Mouse (Mus musculus): ENCODE results near the gene Ror2. TPM values are rescaled to one million over a fixed set of nuclear protein-coding genes. Genes with fewer than 3 reads are reported as not detected.

Ror2 gene
- polyA plus RNA-seq, 1 experiment = 0.67 TPM

- TF ChIP-seq POLR2A (IDR thresholded peaks at IDR 0.05; ENCODE audit: extremely low read depth, insufficient read depth, low read length) (no peak), CTCF (IDR thresholded peaks at IDR 0.05; ENCODE audit: extremely low read depth, insufficient read depth, low read length) (no peak)
- H3K4me1 ChIP-seq (ENCODE audit: control insufficient read depth, insufficient read depth, low read length) = no peaks in the 10 kb centered on the region
Observed at GRCm38 (mm10) chr13:53276381-53276780, 9.5 kb downstream of the Ror2 start.

GRCm38 (mm10) chr13:53275778-53276177 lies 10.1 kb downstream of the Ror2 start:
- Histone ChIP-seq H3K4me1 (ENCODE audit: control insufficient read depth, insufficient read depth, low read length) (no peaks in the 10 kb centered on the region), H3K4me3 (ENCODE audit: insufficient read depth, low read length) (no peak overlapping the region), H3K27ac (ENCODE audit: insufficient read depth, low read length) (no peak overlapping the region)
- no peak for TF ChIP-seq POLR2A (IDR thresholded peaks at IDR 0.05; ENCODE audit: extremely low read depth, insufficient read depth, low read length)
- TF ChIP-seq CTCF (IDR thresholded peaks at IDR 0.05; ENCODE audit: extremely low read depth, insufficient read depth, low read length) = no peak

More at GRCm38 (mm10) chr13:53276381-53276780, 9.5 kb downstream of the Ror2 start:
- Histone ChIP-seq H3K4me3 (ENCODE audit: insufficient read depth, low read length) (no peak overlapping the region), H3K27ac (ENCODE audit: insufficient read depth, low read length) (no peak overlapping the region)

GRCm38 (mm10) chr13:53274771-53275170 lies 11.2 kb downstream of the Ror2 start:
- no peak overlapping the region for H3K4me3 ChIP-seq (ENCODE audit: insufficient read depth, low read length)
- H3K4me1 ChIP-seq (ENCODE audit: control insufficient read depth, insufficient read depth, low read length) = no peaks in the 10 kb centered on the region; the same call in 1 of the 2 replicates
- no peak overlapping the region for H3K27ac ChIP-seq (ENCODE audit: insufficient read depth, low read length)
- no peak for TF ChIP-seq CTCF (IDR thresholded peaks at IDR 0.05; ENCODE audit: extremely low read depth, insufficient read depth, low read length)
- TF ChIP-seq POLR2A (IDR thresholded peaks at IDR 0.05; ENCODE audit: extremely low read depth, insufficient read depth, low read length) = no peak

GRCm38 (mm10) chr13:53271595-53271994 lies 14.3 kb downstream of the Ror2 start:
- no peak overlapping the region for H3K27ac ChIP-seq (ENCODE audit: insufficient read depth, low read length)
- no peak for TF ChIP-seq CTCF (IDR thresholded peaks at IDR 0.05; ENCODE audit: extremely low read depth, insufficient read depth, low read length)

GRCm38 (mm10) chr13:53270549-53270948 lies 15.4 kb downstream of the Ror2 start:
- no peak overlapping the region for H3K4me3 ChIP-seq (ENCODE audit: insufficient read depth, low read length)
- TF ChIP-seq POLR2A (IDR thresholded peaks at IDR 0.05; ENCODE audit: extremely low read depth, insufficient read depth, low read length) (no peak), CTCF (IDR thresholded peaks at IDR 0.05; ENCODE audit: extremely low read depth, insufficient read depth, low read length) (no peak)
- no peaks in the 10 kb centered on the region; the same call in 1 of the 2 replicates for H3K4me1 ChIP-seq (ENCODE audit: control insufficient read depth, insufficient read depth, low read length)
- H3K27ac ChIP-seq (ENCODE audit: insufficient read depth, low read length) = no peak overlapping the region

More at GRCm38 (mm10) chr13:53271595-53271994, 14.3 kb downstream of the Ror2 start:
- H3K4me1 ChIP-seq (ENCODE audit: control insufficient read depth, insufficient read depth, low read length) = no peaks in the 10 kb centered on the region; the same call in 1 of the 2 replicates
- no peak overlapping the region for H3K4me3 ChIP-seq (ENCODE audit: insufficient read depth, low read length)

GRCm38 (mm10) chr13:53268541-53268940 lies 17.4 kb downstream of the Ror2 start:
- H3K4me1 ChIP-seq (ENCODE audit: control insufficient read depth, insufficient read depth, low read length) = no peaks in the 10 kb centered on the region; the same call in 1 of the 2 replicates
- H3K27ac ChIP-seq (ENCODE audit: insufficient read depth, low read length) = no peak overlapping the region
- TF ChIP-seq POLR2A (IDR thresholded peaks at IDR 0.05; ENCODE audit: extremely low read depth, insufficient read depth, low read length) = no peak
- TF ChIP-seq CTCF (IDR thresholded peaks at IDR 0.05; ENCODE audit: extremely low read depth, insufficient read depth, low read length) = no peak
- H3K4me3 ChIP-seq (ENCODE audit: insufficient read depth, low read length) = no peak overlapping the region

- H3K4me1 ChIP-seq (ENCODE audit: control insufficient read depth, insufficient read depth, low read length) = no peaks in the 10 kb centered on the region; the same call in 1 of the 2 replicates
- H3K4me3 ChIP-seq (ENCODE audit: insufficient read depth, low read length) = no peak overlapping the region
- no peak overlapping the region for H3K27ac ChIP-seq (ENCODE audit: insufficient read depth, low read length)
- no peak for TF ChIP-seq CTCF (IDR thresholded peaks at IDR 0.05; ENCODE audit: extremely low read depth, insufficient read depth, low read length)
- TF ChIP-seq POLR2A (IDR thresholded peaks at IDR 0.05; ENCODE audit: extremely low read depth, insufficient read depth, low read length) = no peak
Observed at GRCm38 (mm10) chr13:53267849-53268248, 18.1 kb downstream of the Ror2 start.

- no peak overlapping the region for H3K27ac ChIP-seq (ENCODE audit: insufficient read depth, low read length)
- no peak for TF ChIP-seq POLR2A (IDR thresholded peaks at IDR 0.05; ENCODE audit: extremely low read depth, insufficient read depth, low read length)
- TF ChIP-seq CTCF (IDR thresholded peaks at IDR 0.05; ENCODE audit: extremely low read depth, insufficient read depth, low read length) = no peak
- H3K4me3 ChIP-seq (ENCODE audit: insufficient read depth, low read length) = no peak overlapping the region
- no peaks in the 10 kb centered on the region; the same call in 1 of the 2 replicates for H3K4me1 ChIP-seq (ENCODE audit: control insufficient read depth, insufficient read depth, low read length)
Observed at GRCm38 (mm10) chr13:53267155-53267554, 18.8 kb downstream of the Ror2 start.

GRCm38 (mm10) chr13:53266543-53266951 lies 19.4 kb downstream of the Ror2 start:
- TF ChIP-seq CTCF (IDR thresholded peaks at IDR 0.05; ENCODE audit: extremely low read depth, insufficient read depth, low read length) (no peak), POLR2A (IDR thresholded peaks at IDR 0.05; ENCODE audit: extremely low read depth, insufficient read depth, low read length) (no peak)
- no peak overlapping the region for H3K4me3 ChIP-seq (ENCODE audit: insufficient read depth, low read length)

GRCm38 (mm10) chr13:53264896-53265295 lies 21.0 kb downstream of the Ror2 start:
- TF ChIP-seq POLR2A (IDR thresholded peaks at IDR 0.05; ENCODE audit: extremely low read depth, insufficient read depth, low read length) (no peak), CTCF (IDR thresholded peaks at IDR 0.05; ENCODE audit: extremely low read depth, insufficient read depth, low read length) (no peak)
- H3K4me1 ChIP-seq (ENCODE audit: control insufficient read depth, insufficient read depth, low read length) = no peaks in the 10 kb centered on the region; the same call in 1 of the 2 replicates
- H3K27ac ChIP-seq (ENCODE audit: insufficient read depth, low read length) = no peak overlapping the region
- no peak overlapping the region for H3K4me3 ChIP-seq (ENCODE audit: insufficient read depth, low read length)

More at GRCm38 (mm10) chr13:53266543-53266951, 19.4 kb downstream of the Ror2 start:
- H3K4me1 ChIP-seq (ENCODE audit: control insufficient read depth, insufficient read depth, low read length) = no peaks in the 10 kb centered on the region; the same call in 1 of the 2 replicates
- H3K27ac ChIP-seq (ENCODE audit: insufficient read depth, low read length) = no peak overlapping the region

All from cortical plate, adult 2 months (tissue).